Mouse (Mus musculus) heart, postnatal 25 days (tissue): Measurements from ENCODE around the gene Siah1a. TPM values are rescaled to one million over a fixed set of nuclear protein-coding genes. Genes with fewer than 3 reads are reported as not detected.

ENCODE experiments used
- DNase-seq: peaks from one replicate; pipeline ENCODE4 v3.0.0; 2022; ENCODE audit warnings: low spot score
- intact Hi-C: fragments of 180-260 bp; cut with DNase I; formaldehyde crosslinking; loops from one replicate; pipeline ENCODE4 v1.15.1; 2025
- total RNA-seq, 2 experiments: library from RNA; stranded (reverse); gene quantifications; 2 replicates each; pipeline ENCODE4 v1.2.3; 2021

The Siah1a gene
- total RNA-seq, 2 experiments from 2014 or later, result 14.9 to 15.6 TPM

DNA sequence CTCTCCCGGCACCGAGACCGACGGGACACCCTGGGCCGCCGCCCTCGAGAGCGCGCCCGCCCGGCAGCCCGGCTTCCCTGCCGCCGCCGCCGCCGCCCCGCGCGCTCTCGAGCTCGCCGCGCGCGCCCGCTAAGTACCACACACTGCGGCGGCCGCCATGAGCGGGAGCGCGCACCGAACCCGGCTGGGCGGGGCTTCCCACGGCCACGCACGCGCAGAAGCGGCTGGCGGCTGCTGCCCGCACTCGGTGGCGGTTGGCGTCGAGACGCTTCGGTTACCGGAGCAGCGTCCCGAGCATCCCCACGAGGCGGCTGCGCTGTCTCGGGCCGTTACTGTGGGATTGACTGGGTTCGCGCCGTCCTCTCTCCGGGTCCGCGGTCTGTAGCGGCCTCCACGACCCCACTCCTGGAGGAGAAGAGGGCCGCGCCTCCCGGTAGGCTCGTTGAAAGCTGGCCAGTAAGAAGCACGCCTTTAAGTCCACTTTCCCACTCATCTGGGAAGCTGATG, 254 bp upstream of the Siah1a start:
- intact Hi-C loops, result loop anchor here (2.0 to 5.0 kb wide), 2 partner anchors 39 to 136 kb away; no protein-coding TSS in a partner anchor
- DNase-seq, result peak; percentile 90

DNA sequence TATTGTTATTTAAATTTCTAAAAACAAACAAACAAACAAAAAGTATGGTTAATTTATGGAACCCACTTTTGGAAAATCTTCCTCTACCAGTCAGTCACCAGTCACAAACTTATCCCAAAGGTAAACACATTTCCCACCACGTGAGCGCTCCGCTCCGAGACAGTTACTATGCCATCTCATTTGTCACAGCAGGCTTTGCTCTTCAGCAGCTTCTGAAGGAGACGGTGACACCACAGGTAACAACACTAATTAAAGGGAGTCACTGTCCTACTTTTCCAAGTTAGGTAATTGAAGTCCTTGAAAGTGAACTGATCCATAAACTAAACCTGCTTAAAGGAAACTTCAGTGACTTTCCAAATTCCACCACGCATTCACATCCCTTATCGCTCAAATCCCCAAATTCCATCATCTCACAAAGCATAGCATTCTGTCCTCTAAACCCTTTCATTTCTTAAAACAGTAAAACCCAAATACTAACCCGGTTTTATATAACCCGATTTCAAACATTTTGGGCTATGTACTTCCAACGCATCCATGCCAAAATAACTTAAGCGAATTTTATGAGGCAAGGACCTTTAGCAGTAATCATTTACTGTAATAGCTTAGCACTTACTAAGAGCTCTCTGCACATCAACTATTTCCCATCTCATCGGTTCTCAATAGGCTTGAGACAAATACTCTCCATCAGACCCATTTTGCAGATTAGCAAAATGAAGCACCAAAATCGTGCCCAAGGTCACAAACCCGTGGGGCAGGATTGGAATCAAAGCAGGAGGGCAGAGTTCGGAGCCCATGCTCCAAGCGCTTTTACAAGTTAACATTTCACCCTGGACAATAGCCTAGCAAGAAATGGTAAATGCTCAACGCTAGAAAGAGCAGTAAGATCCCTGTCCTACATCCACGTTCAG, 1.2 kb downstream of the Siah1a start:
- intact Hi-C loops, result loop anchor here (5.0 kb wide), 1 partner anchor 138 kb away; no protein-coding TSS in a partner anchor

DNA sequence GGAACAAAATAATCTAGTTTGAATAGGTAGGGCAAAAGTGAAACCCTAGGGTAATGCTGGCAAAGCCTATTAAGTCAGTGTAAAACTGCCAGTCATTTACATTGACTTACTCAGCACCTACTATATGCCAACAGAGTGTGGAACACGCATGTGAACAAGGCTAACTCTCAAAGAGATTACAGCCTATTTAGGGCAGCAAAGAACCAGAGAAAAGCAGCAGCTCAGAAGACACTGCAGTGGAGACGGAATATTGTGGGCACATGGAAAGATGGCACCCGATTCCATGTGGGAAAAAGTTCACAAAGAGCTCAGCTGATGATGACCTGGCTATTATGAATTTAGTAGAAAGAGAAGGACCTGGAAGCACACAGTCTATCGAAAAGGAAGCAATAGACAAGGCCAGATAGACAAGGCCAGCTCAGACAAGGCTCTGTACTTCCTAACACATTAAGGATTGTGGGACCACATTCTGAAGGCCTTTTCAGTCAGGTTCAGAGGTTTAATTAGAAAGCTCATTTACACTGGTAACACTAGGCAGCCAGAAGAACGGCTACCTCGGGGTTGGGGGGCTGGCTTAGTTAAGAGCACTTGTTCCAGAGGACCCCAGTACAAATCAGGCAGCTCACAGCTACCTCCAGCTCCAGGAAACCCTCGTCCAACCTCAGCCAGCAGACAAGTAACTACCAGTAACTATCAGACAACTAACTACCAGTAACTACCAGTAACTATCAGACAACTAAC, 3.0 kb downstream of the Siah1a start:
- no peak for DNase-seq
- intact Hi-C loops, result no loop called here

More for the DNA sequence above, 1.2 kb downstream of the Siah1a start:
- DNase-seq, result no peak

GRCm38 (mm10) chr8:86741627-86742026, 4.1 kb downstream of the Siah1a start:
- intact Hi-C loops, result no loop called here
- no peak for DNase-seq

GRCm38 (mm10) chr8:86740899-86741298, 4.8 kb downstream of the Siah1a start:
- intact Hi-C loops, result no loop called here

GRCm38 (mm10) chr8:86735446-86736111, 10.2 kb downstream of the Siah1a start:
- intact Hi-C loops, result no loop called here
- no peak for DNase-seq

More at GRCm38 (mm10) chr8:86740899-86741298, 4.8 kb downstream of the Siah1a start:
- DNase-seq, result no peak

DNA sequence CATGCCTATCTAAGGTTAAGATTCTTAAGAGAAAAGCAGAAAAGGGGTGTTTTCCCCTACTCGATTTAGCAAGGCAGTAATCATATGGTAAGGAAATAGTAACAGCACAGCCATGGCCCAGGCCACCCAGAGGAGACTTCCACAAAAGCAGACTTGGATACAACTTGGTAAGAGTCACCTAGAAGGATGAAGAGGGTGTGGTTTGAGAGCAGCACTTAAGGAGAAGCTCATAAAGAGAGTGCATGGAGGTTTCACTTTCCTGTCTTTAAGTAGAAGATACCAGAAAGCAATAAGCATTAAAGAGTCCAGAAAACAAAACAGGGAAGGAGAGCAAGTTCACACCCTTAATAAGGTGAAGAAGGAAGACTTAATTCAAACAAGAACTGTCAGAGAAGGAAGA, 10.8 kb downstream of the Siah1a start:
- intact Hi-C loops, result no loop called here
- no peak for DNase-seq

DNA sequence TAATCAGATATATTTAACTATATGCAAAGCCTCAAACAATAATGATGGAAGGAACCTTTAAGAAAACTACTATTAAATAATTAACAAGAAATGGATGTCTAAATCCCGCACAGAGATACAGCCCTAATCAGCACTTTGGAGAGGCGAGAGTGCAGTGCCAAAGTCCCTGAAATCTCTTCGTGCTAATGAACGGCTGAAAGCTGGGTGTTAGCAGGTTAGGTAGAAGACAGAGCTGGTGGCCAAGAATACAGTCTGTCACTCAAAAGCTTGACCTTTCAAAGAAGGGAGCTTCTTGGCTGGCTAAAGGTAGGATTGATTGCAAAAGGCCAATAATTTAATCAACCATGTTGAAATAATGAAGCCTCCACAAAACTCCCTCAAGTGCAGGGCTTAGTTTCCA, 11.6 kb downstream of the Siah1a start:
- DNase-seq, result no peak
- intact Hi-C loops, result no loop called here

- intact Hi-C loops, result no loop called here
- no peak for DNase-seq
Measured at GRCm38 (mm10) chr8:86730860-86731259, 14.9 kb downstream of the Siah1a start.

DNA sequence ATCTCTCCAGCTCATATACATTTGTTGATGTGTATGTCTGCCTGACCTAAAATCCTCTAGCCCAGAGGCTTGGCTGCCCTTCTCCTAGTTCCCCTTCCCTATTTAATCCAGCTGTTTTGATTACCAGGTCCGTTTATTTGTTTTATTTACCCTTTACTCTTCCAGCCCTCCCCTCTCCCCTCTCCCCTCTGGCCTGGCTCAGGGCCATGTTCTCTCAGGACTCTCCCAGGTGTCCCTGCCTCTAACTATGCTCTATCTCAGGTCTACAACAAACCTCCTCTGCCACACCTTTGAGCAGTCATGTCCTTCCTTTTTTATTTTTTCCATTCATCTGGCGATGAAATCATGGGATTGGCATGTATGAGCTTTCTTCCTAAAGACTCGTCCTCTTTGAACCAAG, 15.4 kb downstream of the Siah1a start:
- intact Hi-C loops, result no loop called here
- no peak for DNase-seq

GRCm38 (mm10) chr8:86728224-86728950, 17.3 kb downstream of the Siah1a start:
- intact Hi-C loops, result no loop called here

GRCm38 (mm10) chr8:86726959-86727358, 18.8 kb downstream of the Siah1a start:
- intact Hi-C loops, result no loop called here
- DNase-seq, result no peak

More at GRCm38 (mm10) chr8:86728224-86728950, 17.3 kb downstream of the Siah1a start:
- DNase-seq, result no peak

- intact Hi-C loops, result no loop called here
- DNase-seq, result no peak
Measured at GRCm38 (mm10) chr8:86721490-86721889, 24.2 kb downstream of the Siah1a start.

GRCm38 (mm10) chr8:86720756-86721459, 24.8 kb downstream of the Siah1a start:
- no peak for DNase-seq
- intact Hi-C loops, result no loop called here

- intact Hi-C loops, result no loop called here
- DNase-seq, result no peak
Measured at GRCm38 (mm10) chr8:86719368-86719767, 26.4 kb downstream of the Siah1a start.

DNA sequence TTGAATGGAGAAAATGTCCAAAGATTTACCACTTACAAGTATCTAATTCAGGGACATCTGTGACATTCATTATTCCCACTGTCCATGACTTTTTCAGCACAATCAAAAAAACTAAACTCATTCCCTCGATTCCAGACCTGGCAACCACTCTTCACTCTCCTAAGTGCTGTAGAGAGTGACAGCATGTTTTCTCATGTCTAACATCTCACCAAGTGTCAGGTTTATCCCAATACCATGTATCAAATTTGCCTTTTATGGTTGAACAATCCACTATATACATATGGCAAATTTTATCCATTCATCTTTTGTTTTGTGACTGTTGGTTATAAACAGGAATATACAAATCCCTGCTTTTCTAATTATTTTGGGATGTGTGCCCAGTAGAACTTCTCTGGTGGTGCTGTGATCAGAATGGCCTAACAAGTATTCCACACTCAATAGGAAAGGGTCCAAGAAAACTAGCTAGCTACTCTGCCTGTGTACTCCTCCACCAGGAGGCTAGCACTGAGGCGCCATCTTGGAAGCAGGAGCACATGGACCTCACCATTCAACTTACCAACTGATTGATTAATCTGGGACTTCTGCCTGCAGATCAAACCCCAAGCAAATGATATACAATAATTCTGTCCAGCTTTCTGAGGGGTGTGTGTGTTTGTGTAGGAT, 27.3 kb downstream of the Siah1a start:
- intact Hi-C loops, result no loop called here
- no peak for DNase-seq

GRCm38 (mm10) chr8:86713407-86714188, 32.1 kb downstream of the Siah1a start:
- intact Hi-C loops, result no loop called here

DNA sequence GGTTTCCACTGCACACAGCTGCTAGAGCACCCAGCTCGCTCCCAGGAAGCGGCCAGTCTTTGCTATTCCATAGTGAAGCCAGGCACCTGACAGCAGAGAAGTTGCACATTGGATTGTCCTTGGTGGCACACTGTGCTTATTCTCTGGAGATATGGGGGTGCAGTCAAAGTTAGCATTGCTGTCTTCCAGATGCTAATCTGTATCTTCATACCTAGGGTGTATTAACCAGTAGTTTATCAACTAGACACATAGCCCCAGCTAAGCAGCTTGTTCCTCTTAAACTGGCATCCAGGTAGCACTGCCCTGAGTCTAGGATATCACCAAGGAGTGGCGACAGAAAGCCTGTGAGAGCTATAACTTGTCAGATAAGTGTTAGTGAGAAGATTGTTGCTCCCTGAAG, 33.1 kb downstream of the Siah1a start:
- intact Hi-C loops, result no loop called here
- DNase-seq, result no peak

More at GRCm38 (mm10) chr8:86713407-86714188, 32.1 kb downstream of the Siah1a start:
- DNase-seq, result no peak
